Mouse (Mus musculus) fat pad, adult 2 months (tissue): ENCODE results near the gene Plxna4.

Experiments used
- DNase-seq: peaks from one replicate; pipeline ENCODE4 v3.0.0-alpha.2; 2011; ENCODE audit warnings: low read depth, low spot score; ENCODE audit errors: extremely low read depth

The Plxna4 gene

DNA sequence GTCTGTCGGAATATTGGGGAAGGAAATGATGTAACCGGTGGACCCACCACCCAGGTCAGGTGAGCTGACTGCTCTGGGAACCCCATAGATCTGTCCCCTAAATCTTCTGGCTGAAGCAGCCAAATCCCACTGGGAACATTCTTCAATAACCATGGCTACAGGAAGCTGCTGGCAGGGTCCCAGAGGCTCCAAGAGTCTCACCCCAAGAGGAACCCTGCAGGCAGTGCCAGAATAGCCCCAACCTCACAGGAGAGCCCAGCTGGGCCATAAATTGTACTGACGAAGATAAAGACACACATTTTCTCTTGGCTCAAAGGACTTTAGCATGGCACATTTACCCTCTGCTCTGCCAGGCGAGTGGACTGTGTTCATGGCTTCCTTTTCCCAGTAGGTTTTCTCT, 232.4 kb downstream of the Plxna4 start:
- no peak for DNase-seq

DNA sequence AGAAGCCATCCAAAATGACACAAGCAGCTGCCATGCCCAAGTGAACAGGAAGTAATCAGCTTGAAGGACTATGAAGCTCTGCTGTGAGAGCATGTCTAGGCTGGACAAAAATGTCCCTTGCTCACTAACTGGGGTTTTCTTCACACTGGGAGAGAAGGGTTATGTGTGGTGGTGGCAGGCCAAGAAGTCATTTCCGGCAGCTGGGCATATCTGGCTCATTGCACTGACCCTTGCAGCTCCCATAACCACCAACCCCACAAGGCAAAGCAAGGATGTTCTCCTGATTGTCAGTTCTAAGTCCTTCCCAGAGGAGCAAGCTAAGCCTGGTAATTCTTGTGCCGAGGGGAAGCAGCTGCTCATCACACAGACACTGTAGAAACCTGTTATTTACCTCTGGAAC, 239.0 kb downstream of the Plxna4 start:
- no peak for DNase-seq

GRCm38 (mm10) chr6:32348126-32348525, 239.9 kb downstream of the Plxna4 start:
- DNase-seq, result no peak

- DNase-seq, result no peak
Observed at GRCm38 (mm10) chr6:32346015-32346414, 242.0 kb downstream of the Plxna4 start.

GRCm38 (mm10) chr6:32342727-32343126, 245.3 kb downstream of the Plxna4 start:
- DNase-seq, result no peak

DNA sequence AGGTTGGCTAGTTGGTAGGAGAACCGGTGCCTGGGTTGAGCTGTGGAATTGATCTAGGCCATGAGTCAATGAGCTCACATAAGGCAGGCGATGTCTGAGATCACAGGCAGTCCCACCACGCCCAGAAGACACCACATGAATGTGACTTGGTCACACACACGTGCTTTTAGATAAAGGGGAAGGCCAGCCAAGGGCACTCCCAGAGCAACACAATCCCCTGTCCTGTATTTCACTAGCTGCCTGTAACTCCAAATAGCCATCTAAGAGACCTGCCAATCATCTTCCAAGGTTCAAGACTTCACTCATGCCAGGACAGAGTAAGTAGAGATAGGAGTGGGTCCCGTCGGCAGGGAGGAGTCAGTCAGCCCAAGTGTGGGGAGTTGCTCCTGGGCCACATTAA, 245.7 kb downstream of the Plxna4 start:
- DNase-seq, result no peak

DNA sequence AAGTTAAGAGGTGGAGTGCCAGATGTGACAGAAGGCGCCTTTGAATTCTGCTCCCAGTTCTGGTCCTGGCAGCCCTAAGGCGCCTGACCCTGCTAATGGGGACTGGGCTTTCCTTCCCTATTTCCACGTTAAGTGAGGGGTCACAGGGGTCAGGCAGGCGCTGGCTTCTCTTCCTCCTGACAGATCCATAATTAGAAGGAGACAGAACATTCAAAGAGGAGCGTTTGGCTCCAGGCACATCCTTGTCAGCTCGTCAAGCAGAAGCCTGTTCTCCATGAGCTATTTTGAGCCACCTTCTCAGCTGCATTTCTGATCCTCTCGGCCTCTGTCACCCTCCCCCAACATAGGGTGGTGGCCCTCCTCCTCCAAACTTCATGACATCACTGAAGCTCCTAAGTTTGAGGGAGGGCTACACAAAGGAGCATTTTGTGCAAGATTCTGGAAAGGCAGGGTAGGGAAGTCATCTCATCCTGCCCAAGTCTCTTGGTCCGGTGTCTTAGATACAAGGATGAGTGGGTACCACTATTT, 249.5 kb downstream of the Plxna4 start:
- no peak for DNase-seq

GRCm38 (mm10) chr6:32331281-32331680, 256.7 kb downstream of the Plxna4 start:
- DNase-seq, result no peak

DNA sequence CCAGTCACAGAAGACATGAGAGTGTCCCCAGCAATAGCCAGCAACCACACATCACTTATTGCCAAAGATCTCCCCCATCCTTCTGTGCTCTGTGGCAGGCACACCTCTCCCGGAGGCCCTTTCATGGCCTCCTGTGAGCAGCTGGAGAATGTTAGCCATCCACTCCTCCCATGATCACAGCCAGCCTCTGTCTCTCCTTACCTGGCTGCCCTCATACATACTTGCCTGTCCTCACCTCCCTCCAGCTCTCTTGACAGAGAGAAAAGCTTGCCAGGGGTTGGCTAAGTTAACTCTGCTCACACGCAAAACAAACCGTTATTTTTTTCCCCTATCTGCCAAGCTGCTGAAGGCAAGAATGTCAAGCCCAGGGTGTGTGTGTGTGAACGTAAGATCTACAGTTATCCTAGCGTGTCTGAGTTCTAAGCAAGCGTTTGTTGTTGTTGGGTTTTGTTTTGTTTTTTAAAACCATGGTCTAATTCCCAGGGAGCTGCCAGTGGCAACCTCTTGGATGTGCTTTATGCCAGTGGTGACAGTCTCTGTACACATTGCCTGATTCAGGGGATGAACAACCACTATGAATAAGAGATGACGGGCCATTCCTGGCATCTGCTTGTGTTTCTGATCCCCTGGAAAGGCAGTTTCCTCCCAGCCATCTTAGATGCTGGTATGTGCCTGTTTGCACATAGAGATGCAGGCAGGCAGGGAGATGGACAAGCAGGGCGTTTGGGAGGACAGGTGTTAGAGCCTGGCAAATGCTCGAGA, 257.8 kb downstream of the Plxna4 start:
- DNase-seq, result no peak

DNA sequence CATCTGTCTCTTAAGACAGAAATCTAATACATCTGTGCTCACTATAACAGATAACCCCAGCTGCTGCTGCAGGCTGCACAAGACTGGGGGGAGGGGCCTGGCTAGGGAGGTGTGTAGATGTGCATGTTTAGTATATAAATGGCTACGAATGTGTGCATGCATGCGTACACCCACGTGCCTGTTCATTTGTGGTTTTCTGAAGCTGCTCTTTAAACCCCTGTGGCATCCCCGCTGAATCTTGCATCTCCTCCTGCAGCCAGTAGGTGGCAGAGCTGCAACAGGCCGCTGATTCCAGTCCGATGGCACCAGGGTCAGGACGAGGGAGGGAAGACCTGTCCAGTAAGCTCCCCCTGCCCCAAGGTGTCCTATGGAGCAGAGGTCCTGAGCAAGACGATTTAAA, 260.0 kb downstream of the Plxna4 start:
- no peak for DNase-seq

DNA sequence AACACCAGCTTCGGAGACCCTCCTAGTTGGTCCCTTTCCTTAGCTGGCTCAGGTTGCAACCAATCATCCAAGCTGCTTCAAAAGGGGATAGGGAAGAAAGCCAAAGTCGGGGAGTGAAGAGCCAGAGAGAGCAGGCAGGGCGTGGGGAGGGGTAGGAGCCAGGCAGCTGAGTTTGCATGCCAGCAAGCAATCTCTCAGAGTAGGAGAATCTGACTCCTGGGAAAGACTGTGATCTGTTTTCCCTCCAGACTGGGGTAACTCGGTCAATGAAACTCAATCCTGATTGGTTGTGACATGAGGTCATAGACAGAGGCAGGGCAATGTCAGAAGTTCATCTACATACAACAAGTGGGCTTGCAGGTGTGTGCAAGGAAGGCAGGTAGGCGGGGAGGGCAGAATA, 260.8 kb downstream of the Plxna4 start:
- DNase-seq, result no peak

GRCm38 (mm10) chr6:32326406-32326805, 261.6 kb downstream of the Plxna4 start:
- no peak for DNase-seq

DNA sequence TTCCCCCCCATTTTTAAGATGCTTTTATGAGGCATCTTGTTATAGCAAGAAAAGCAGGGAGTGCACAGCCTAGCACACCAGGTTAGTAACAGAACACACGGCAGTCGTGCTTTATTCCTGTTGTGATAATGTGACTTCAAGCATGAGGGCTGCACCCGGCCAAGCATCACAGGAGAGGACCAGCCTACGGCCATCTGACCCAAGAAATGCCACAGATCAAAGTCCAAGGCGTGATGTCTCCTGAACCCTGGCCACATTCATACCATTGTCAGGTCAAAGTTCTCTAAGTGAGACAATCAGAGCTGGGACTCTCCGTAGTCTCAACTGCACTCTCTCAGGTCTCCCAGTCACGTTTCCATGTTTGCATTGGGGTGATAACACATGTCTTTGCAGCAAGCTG, 262.1 kb downstream of the Plxna4 start:
- no peak for DNase-seq

DNA sequence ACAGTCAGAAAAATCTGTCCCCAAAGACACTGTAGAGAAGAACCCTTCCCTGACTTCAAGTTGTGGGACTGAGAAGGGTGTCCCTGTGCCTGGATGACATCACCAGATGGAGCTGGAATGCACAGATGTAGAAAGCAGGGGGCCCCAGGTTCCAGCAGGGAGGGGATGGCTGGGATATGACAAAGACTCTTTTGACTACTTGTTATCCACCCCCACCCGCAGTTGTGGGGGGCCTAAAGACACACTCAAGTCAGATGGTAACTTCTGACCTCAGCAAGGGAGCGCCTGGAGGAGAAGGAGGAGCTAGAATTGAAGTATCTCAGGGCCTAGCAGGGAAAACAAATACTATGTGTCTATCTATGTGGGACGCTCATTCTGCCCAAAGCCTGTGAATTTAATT, 266.8 kb downstream of the Plxna4 start:
- DNase-seq, result no peak

DNA sequence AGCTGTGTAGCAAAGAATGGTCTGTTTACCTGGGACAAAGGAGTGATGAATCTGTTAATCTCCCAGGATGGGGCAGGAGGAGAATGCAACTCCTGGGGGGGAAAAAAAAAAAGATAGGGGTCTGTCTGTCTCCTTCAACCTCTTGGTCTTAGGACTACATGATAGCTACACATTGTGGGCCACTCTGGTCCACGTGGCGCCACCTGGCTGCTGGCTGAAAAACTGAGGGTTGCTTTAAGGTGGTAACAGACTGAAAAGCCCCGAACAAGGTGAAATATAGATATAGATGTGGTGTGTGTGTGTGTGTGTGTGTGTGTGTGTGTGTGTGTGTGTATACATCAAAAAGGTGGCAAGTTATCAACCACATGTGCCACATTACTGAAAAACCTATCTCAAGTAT, 267.7 kb downstream of the Plxna4 start:
- no peak for DNase-seq

- no peak for DNase-seq
Observed at GRCm38 (mm10) chr6:32317470-32317869, 270.5 kb downstream of the Plxna4 start.

DNA sequence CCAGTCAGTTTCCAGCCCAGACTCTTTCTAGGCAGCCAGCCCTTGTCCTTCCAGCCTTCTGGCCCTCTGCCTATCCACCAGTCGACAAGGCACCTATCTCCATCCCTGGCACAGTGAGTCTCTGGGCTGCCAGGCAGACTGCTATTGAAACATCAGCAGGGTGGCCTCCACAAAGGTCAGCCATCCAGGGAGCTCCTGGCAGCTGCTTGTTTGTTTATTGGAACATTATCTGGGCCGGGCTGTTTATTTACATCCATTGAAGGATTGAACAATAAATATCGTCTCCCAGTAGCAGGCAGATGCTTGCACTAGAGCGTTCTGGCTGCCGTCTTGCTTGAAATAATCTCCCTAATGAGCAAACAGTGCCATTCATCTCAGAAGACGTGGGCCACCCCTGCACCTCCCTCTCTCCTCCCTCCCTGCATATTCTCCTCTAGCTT, 273.0 kb downstream of the Plxna4 start:
- no peak for DNase-seq

GRCm38 (mm10) chr6:32309147-32309546, 278.8 kb downstream of the Plxna4 start:
- no peak for DNase-seq

DNA sequence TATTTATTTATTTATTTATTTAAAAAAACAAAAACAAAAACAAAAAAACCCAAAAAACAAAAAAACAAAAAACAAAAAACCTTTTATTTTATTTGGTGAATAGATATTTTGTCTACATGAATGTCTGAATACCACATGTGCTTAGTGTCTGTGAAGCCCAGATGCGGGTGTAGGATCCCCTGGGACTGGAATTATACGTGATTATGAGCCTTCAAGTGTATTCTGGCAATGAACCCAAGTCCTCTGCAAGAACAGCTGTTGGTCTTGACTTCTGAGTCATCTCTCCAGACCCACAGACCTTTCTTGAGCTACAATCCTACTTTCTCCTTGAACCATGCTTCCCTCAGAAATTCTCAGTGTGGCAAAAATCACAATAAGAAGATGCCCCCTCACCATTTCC, 287.4 kb downstream of the Plxna4 start:
- no peak for DNase-seq

- DNase-seq, result no peak
Observed at GRCm38 (mm10) chr6:32281457-32281856, 306.5 kb downstream of the Plxna4 start.

- no peak for DNase-seq
Observed at GRCm38 (mm10) chr6:32280728-32281127, 307.3 kb downstream of the Plxna4 start.

DNA sequence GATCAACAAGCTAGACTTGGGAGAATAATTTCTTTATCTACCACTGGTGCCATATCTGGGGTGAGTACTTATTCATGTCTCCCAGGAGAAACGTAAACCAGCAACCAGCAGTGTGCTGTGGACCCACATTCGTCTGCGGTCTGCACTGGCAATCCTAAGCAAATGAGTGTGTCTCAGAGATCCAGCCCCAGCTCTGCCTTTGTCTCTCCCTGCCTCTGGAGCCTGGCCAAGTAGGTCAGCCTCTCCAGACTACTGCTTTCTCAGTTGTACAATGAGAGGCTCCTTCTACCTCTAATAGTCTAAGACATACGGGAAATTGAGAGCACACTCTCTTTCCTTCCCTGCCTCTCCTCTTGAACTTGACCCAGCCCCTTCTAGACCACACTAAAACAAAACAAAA, 316.5 kb downstream of the Plxna4 start:
- no peak for DNase-seq

DNA sequence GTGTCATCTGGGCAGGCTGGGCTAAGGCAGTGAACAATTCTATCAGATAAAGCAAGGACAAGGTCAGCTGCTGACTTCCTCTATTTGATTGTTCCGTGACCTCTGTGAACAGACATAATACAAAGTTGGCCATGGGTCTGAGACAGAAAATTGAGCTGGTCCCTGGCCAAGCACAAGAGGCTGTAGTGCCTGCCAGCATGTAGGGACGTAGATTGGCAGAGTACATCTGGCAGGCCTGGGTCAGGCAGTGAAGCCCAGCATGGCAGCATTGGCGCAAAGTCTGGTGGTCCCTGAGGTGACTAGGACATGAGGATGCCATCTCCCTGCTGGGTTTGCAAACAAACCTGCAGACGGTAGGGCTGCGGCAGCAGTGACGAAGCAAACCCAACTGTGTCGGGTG, 321.9 kb downstream of the Plxna4 start:
- no peak for DNase-seq
